Mouse (Mus musculus): ENCODE measurements around the gene Tfr2. TPM values are rescaled to one million over a fixed set of nuclear protein-coding genes. Genes with fewer than 3 reads are reported as not detected.

Tfr2 gene
- 1 to 10 TPM; 1.9 to 2.2 TPM for total RNA-seq (2023)

DNA sequence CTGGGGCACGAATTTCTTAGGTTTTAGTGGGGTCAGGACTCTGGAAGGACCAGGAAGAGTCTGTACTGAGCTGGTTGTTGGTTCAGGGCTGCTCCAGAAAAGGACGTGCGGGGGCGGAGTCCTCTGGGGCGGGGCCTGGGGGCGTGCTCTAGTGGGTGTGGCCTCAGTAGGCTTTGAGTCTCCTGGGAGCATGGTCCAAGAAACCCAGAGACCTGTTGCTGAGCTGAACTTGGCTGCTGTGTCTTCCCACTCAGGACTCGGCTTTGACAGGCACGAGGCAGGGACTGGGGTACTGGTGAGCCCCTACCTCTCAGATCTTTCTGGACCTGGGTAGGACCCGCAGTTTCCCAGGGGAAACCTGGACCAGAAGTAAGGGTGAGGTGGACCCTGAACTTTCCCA is at the start of gene Tfr2:
TSS of gene Tfr2 (plus strand) at position 176 of the 400 bp plus-strand sequence.

DNA sequence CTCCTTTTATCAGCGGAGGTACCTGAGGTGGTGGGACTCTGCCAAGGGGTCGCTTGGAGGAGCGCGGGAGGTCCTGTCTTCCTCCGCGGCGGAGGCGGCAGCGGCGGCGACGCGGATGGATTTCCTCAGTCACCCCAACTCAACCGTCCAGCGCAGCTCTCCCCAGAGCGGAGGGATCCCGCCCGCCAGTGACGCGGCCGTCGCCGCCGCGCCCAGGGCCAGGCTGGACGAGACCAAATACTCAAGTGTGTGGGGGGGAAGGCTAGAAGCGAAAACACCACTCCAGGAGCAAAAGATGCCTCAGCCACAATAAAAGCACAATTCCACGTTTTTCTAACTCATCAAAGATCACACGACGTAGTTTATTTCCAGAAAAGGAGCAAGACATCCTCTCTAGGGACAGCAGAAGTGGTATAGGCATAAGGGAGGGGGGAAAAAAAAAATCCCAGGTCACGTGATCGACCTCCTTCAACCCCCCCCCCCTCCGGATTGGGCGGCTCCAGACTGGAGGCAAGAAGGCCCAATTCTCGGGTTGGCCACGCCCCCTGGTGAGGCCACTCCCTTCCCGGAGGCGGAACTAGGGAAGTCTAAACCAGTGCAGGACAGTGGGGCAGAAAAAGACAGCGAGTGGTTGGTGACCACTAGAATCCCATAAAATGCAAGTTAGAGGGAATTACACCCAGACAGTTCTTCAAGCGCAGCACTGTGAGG is 36.4 kb upstream of the Tfr2 start, which contains the start of the genes Epo and Gnb2:
TSS of gene Epo (minus strand) at position 126 of the 711 bp plus-strand sequence.
TSS of gene Gnb2 (minus strand) at position 394 of the 711 bp plus-strand sequence.

DNA sequence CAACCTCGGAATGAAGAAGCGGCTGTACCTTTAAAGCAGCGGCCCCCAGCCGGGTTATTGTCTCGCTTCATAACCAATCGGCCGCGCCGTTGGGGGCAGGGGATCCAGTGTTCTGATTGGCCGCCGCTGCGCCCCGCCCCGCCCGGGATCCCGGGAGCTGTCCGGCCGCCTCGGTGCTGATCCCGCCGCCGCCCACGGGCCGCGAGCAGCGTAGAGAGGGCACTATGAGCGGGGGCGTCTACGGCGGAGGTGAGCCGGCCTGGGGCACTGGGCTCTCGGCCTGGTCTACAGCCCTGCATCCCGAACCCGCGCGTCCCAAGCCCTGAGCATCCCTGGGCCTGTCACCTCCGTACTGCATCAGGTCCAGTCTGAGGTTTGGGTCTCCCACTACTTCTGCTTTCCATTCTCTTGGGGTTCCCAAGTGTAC is 16.2 kb upstream of the Tfr2 start, which contains the start of gene Actl6b:
TSS of gene Actl6b (plus strand) at position 107 of the 427 bp plus-strand sequence.

GRCm38 (mm10) chr5:137600619-137601364 is 31.2 kb downstream of the Tfr2 start, which contains the start of gene Mospd3:
TSS of gene Mospd3 (minus strand) at chr5:137601058.

GRCm38 (mm10) chr5:137613550-137613949 is 43.9 kb downstream of the Tfr2 start, which contains the start of gene Pcolce:
TSS of gene Pcolce (minus strand) at chr5:137613784.

GRCm38 (mm10) chr5:137628498-137629305 is 59.1 kb downstream of the Tfr2 start, which contains the start of the genes Fbxo24, Lrch4 and Gm20605:
TSS of gene Fbxo24 (minus strand) at chr5:137629002.
TSS of gene Lrch4 (plus strand) at chr5:137629121.
TSS of gene Gm20605 (plus strand) at chr5:137629175.

Other genes with a start within 250 kb of the Tfr2 start
- gene Slc12a9, start 236.2 kb upstream of the Tfr2 start, total RNA-seq (2023): 10 to 100 TPM; 22.1 to 23.7 TPM
- gene Ephb4, start 219.7 kb upstream of the Tfr2 start, total RNA-seq (2023): not detected
- gene Zan, start 92.8 kb upstream of the Tfr2 start, total RNA-seq (2023): under 1 TPM; 0.21 to 0.23 TPM
- gene Pop7, start 67.3 kb upstream of the Tfr2 start, total RNA-seq (2023): 10 to 100 TPM; 22.7 to 28.5 TPM
- 10 to 100 TPM; 95.7 to 97.2 TPM for gene Gigyf1, start 51.3 kb upstream of the Tfr2 start, total RNA-seq (2023)
- gene Epo, start 36.6 kb upstream of the Tfr2 start, total RNA-seq (2023): not detected
- 100 to 1,000 TPM; 327 to 334 TPM for gene Gnb2, start 36.3 kb upstream of the Tfr2 start, total RNA-seq (2023)
- not detected for gene Actl6b, start 16.3 kb upstream of the Tfr2 start, total RNA-seq (2023)
- 10 to 100 TPM; 32.7 to 38.3 TPM for gene Mospd3, start 31.2 kb downstream of the Tfr2 start, total RNA-seq (2023)
- gene Pcolce, start 43.9 kb downstream of the Tfr2 start, total RNA-seq (2023): under 1 TPM; 0.47 to 0.93 TPM
- under 1 TPM in 1 of 2 experiments, not detected in 1; 0.50 TPM for gene Fbxo24, start 59.2 kb downstream of the Tfr2 start, total RNA-seq (2023)
- gene Lrch4, start 59.3 kb downstream of the Tfr2 start, total RNA-seq (2023): 100 to 1,000 TPM; 189 to 193 TPM
- 10 to 100 TPM; 61.4 to 68.4 TPM for gene Gm20605, start 59.3 kb downstream of the Tfr2 start, total RNA-seq (2023)
- 100 to 1,000 TPM in 1 of 2 experiments, 10 to 100 TPM in 1; 98.4 to 116 TPM for gene Sap25, start 71.5 kb downstream of the Tfr2 start, total RNA-seq (2023)
- 1 to 10 TPM in 1 of 2 experiments, under 1 TPM in 1; 0.58 to 1.2 TPM for gene Irs3, start 75.9 kb downstream of the Tfr2 start, total RNA-seq (2023)
- 10 to 100 TPM; 24.7 to 27.5 TPM for gene Agfg2, start 114.9 kb downstream of the Tfr2 start, total RNA-seq (2023)
- 1 to 10 TPM; 2.1 to 2.3 TPM for gene Nyap1, start 171.8 kb downstream of the Tfr2 start, total RNA-seq (2023)
- 100 to 1,000 TPM; 231 to 235 TPM for gene Tsc22d4, start 175.9 kb downstream of the Tfr2 start, total RNA-seq (2023)
- 10 to 100 TPM; 23.2 to 26.0 TPM for gene Ppp1r35, start 209.0 kb downstream of the Tfr2 start, total RNA-seq (2023)
- gene Mepce, start 217.8 kb downstream of the Tfr2 start, total RNA-seq (2023): 100 to 1,000 TPM; 120 to 126 TPM
- gene Zcwpw1, start 218.0 kb downstream of the Tfr2 start, total RNA-seq (2023): 10 to 100 TPM; 19.2 to 22.2 TPM

Measured in T-cell, adult 66 days (primary cell).